Mouse (Mus musculus): Measurements from ENCODE around the gene Sorcs3.

- no peak for TF ChIP-seq CTCF (IDR thresholded peaks at IDR 0.05; ENCODE audit: borderline replicate concordance, insufficient read depth, low read depth, low read length)
- TF ChIP-seq POLR2A (IDR thresholded peaks at IDR 0.05; ENCODE audit: borderline replicate concordance, insufficient read depth, low read length) = no peak
Measured at GRCm38 (mm10) chr19:48546133-48546448, 340.3 kb downstream of the Sorcs3 start.
